Mouse (Mus musculus) cerebellum, adult 11-12 months (tissue): Measurements from ENCODE around the gene Prrx1.

Experiments used
- DNase-seq: peaks from one replicate; pipeline ENCODE4 v3.0.0; 2022

Prrx1 gene

DNA sequence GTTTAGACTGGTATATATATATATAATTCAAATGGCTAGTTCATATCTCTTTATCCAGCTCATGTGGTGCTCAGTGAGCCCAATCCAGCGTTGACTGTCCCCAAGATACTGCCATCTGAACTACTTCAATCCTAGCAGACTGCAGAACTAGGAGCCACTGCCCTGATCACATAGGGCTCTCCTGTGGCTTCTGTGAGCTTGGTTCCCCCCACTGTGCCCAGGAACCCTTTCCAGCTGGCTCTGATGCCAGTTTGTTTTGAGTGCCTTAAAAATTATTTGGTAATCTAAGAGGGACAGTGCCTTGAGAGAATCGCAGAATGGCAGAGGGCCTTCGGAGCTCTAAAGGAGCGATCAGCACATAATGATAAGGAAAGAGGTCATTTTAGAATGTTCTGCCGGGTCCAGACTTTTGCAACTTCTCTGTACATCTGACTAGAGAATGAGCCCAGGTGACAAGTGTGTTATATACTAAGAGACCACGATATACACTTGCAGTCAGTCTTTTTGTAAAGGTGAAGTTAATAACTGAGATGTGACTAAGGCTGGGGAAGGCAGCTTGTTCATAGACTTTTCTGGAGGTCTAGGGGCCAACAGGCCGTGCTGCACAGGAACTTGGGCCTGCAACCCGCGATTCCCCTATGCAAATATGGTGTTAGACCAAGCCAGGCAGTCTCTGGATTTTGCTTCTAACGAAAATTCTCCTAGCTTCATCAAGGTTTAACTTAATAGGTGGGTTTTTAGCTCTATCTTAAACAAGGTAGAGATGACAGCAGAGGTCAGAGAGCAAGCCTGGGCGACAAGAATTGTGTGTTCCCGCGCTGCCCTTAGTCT, 2.3 kb downstream of the Prrx1 start:
- DNase-seq, result no peak

DNA sequence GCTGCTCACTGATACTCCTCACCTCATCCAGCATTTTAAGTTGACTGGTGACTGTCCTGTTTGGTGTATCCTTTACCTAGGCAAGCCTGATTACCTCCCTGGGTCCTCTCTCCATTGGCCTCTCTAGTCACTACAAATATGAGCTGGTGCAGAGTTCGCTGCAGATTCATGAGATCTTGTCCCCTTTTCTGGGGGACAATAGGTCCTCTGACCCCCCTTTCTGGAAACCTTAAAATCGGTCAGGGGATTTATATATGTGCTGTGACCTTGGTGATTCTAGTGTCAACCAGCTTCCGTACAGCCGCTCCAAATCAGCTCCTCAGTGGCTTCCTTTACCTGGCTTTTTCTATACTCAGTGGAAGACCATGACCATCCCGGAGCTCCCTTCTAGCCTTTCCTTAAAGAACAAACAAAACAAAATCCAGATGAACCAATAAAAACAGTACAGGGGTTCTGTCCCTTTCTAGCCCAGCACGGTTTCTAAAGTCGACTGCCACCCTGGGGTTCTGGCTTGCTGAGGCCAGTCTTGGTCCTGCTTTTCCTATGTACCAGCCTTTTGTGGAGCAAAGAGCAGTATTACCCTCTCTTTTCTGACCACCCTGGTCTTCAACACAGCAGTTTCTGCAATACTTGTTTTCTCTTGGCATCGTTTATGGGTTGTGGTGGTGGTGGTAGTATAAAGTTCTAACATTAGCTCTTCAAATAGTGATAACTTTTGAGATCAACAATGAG, 3.3 kb downstream of the Prrx1 start:
- no peak for DNase-seq

DNA sequence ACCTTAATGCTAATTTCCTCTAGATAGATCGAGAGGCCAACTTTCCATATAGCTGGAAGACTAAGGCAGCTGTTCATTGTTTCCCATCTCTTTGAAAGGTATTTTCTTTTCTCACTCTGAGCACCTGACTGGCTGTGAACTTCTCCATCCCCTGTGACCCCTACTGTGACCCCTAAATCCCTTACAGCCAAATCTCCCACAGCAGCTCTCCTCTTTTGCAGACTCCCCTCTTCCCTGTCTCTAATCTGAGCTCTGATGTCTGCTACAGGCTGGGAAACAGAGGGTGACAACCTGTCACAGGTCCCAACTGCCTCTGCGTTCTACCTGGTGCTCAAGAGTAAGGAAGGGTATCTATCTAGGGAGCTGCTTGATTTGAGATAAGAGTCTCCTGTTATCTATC, 4.0 kb downstream of the Prrx1 start:
- DNase-seq, result no peak

DNA sequence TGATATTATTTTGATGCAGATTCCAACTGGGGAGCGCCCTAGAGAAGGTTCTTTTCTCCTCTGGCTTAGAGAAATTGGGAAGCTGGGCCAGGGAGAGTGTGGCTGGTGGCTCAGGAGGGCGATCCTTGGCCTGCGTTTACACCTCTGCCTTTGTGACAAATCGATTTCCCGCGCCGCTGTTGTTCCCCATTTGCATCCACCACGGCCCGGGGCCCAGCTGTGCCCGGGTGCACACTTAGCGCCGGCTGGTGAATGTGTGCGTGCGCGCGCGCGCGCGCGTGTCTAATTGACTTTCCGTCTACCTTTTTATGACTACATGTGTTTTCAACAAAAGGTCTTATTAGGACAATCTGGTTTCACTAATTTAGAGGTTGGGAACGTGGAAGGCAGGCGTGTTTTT, 4.9 kb downstream of the Prrx1 start:
- DNase-seq, result no peak

DNA sequence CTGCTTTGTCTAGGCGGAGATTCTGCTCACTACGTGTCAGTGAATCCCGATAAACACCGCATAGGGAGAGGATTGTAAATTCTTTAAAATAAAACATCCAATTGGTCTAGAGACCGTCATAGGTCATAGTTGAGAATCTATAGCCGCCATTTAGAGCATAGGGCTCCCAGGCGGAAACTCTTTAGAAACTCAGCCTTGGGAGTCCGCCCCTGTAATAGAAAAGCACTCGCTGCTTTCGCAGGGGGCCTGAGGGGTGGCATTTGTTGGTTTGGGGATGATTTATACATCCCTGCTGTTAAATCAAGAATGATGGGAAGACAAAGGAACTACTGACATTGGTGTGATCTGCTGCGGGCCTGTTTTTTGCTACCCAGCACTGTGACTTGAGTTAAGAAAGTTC, 5.8 kb downstream of the Prrx1 start:
- DNase-seq, result no peak

DNA sequence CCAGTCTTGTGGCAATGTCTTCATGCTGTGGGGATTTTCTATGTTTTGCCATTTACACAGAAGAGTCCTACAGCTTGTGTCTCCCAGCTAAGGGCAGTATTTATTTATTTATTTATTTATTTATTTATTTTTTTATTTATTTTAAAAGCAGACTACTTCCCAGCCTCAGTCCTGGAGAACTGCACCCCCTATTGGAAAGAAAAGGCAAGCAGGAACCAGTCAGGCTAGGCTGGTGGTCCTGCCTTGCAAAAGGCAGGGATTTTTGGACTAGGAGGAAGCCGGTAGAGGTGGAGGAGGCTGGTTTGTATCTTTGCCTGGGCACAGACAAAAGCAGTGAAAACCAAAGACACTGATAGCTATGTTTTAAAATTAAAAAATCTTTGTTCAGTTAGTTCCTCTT, 7.6 kb downstream of the Prrx1 start:
- no peak for DNase-seq

DNA sequence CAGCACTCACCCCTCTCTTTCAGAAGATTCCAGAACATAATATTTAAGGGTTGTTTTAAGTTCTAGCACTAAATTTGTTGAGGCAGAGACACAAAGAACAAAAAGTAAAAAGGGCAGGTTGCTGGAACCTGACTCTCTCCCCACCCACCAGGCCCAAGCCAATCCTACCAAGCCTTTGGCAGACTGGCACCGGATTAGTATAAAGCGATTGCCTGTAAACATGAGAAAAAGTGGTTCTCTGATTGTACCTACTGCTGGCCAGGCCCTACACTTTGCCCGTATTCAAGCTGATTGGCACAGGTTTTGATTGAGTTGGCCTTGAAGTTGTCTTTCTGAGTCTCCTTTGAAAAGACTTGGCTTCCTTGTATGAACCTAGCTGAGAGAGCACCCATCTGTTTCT, 8.7 kb downstream of the Prrx1 start:
- no peak for DNase-seq

DNA sequence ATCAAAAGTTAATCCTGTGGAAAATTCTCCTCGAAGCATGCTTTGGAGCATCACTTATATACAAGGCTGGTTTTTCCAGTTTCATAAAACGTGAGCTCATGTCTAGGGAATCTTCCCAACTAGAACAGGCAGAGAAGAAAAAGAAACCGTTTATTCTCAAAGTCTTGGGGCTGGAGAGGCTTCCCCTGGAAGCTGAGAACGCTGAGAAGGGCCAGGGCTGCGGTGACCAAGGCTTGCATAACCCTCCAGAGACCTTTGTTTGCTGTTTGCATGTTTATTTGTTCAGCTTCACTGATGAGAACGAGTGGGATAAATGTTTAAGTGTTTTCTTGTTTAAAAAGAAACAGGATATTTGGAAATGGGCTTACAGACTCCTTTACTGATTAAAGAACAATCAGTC, 11.2 kb downstream of the Prrx1 start:
- DNase-seq, result no peak

DNA sequence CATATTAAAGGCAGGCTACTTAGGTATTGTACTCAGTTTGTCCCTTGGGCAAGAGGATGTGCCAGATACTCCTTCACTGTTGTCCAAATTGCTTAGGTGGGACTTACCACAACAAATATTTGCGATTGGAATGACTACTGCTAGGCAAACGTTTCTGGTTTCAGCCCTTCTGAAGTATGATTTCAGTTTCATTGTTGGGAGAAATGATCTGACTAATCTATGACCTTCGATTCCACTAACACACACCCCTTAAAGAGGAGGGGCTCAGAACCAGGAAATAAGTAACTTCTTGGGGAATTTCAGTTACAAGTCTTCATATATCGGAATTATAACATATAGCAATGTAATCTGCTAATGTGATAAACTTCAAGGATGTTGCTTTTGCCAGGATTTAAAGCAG, 20.4 kb downstream of the Prrx1 start:
- no peak for DNase-seq

DNA sequence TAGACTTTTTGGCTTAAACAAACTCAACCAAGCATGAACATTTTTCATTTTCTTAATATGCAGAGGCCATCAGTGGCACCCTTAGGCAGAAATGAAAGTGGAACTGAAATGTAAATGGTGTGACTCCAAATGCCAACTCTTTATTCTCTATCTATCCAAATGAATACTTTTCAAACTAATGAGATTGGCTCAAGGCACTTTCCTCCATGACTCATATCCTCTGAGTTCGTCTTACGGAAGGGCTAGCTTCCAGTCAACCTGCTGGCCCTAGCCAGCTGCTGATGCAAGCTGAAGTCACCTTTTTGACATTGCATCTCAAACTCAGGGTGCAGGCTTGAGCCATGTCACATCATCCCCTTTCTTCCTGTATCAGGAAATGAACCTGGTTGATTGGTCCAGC, 21.6 kb downstream of the Prrx1 start:
- DNase-seq, result no peak

DNA sequence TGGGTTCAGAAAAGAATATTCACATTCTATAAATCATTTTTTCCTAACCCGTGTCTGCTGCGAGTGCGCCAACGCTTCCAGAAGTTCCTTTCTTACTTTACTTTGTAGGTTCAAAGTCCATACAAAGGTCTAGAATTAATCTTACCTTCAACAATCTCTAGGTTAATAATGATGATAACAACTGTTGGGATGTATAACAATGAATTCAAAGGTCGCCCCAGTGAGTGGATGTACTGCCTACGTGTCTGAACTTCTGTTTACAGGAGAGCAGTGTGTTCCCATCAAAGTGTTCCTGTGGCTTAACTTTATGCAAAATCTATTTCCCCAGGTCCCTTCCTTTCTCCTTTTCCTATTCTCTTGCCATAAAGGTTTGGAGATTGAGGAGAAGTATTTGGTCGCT, 24.4 kb downstream of the Prrx1 start:
- DNase-seq, result no peak

DNA sequence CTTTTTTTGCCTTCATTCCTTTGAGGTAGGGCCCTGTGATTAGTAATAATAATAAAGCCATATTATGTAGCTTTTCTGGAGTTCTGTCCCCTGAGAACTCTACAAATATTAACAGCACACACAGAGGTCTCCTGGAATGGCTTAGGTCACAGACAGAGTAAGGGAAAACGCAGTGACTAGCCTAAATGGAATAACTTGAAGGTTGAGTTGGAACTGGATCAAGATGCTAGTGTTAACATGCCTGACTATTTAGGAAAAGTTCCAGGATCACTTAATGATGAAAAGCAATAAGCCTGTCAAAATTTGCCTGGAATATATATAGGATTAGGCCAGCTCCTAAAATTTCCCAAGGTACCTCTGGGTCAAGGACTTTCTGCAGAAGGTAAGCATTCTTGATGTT, 28.0 kb downstream of the Prrx1 start:
- no peak for DNase-seq

DNA sequence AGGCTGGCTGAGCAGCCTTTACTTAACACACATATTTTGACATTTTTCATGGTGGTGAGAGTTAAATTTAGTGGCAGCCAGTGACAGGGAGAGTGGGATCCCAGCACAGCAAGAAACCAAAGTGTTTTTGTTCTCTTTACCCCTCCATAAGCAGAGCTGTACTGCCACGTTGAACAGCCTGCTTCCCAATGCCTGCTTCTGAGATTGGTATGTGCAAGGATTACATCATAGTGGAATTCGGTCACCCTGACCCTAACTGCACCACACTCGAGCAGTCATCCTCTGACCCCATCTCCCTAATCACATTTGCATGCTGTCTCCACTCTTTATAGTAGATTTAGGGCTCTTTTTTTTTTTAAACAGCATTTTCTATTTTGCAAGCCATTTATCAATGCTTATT, 28.4 kb downstream of the Prrx1 start:
- DNase-seq, result no peak

DNA sequence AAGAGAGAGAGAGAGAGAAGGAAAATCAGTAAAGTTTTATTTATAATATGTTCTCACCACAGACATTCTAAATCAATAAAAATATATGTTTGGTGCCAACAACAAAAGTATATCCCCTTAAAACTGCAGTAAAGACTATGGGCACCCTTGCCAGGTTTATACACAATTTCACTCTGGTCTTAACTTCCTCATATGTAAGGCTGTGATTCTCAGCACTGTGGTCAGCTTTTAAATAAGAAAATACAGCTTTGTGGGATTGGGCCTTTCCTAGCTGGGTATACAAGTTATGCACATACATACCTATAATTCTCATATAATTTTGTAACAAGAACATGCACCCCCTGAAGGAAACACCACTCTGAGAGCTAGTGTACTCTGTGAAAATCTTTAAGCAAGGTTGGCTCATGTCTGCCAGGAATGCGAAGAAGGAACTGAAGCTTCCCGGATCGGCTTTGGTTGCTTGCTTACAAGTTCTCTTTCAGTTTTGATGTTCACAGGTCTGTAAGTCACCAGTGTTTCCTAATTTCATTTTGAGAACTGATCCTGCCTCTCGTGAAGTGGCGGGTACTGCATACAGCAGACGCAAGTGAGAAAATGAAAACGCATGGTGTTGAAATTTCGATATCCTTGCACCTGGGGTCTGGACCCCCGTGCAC, 29.4 kb downstream of the Prrx1 start:
- no peak for DNase-seq

DNA sequence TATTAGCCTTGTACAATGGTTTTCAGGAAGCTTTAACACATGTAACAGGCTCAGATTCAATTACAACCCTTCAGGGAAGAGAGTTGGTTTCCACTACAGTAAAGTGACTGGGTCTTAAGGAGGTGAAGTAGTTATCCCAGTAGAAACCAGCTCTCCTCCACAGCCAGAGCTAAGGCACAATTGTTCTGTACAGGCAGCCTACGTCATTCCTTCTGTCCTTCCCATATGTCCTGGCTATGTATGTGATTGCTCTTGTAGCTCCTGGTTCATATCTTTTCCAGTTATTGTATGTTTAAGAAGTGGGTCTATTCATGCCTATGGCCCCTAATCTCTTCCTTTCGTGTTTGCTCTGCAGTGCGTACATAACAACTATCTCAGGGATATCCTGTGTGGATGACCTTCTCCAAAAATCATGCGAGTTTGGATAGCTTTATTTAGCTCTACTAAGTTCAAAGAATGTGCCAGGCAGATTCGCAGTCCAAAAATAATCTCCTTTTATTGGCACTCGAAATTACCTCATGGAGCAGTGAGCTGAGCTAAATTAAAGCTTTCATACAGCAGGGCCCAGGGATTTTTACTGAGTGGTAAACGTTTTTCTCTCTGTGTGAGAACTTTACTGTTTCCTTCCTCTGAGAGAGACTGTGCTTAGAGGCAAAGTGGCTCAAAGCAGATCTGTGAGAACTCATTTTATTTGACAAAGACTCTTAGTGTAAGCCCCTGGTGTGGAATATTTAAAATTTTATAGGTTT, 31.9 kb downstream of the Prrx1 start:
- no peak for DNase-seq

DNA sequence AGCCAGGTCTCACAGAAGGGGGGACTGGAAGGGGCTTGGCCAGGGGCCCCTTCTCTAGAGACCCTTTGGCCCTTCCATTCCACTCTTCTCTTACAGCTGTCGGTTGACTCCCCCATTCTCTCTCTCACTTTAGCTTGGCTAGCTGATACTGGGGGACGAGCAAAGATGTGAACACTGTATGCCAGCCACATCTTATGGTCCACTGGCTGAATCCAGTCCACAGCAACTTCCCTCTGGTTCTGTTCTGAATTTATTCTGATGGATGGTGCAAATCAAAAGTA, 32.7 kb downstream of the Prrx1 start:
- DNase-seq, result no peak

DNA sequence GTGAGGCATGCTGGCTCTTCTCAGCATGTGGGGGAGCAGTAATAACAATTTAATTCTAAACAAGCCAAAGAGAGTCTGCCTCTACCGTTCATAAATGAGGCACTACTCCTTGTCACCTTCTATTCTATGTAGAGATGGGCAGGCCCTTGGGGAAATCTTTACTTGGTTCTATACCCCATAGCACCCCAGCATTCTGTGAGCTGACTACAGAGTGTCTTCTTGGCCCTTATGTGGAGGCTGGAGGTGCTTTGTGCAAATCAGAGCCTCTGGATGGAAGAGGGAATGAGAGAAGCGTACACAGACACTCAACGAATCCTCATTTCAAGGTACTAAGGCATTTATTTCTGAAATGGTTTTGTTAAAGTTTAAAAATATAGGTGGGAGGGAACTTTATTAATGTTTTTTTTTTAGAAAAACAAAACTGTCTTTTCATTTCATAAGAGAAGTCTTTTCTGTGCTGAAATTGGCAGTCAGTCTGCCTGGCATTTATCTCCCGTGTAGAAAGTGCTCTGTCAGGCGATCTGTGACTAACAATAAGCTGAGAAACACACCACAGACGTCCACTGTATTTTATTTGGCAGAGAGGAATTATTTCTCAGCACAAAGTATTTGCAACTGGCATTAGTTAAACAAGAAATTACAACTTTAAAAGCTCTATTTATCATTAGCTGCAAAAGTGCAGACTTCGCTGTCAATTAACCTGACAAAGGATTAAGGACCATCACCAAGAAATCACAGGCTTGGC, 33.2 kb downstream of the Prrx1 start:
- DNase-seq, result no peak

DNA sequence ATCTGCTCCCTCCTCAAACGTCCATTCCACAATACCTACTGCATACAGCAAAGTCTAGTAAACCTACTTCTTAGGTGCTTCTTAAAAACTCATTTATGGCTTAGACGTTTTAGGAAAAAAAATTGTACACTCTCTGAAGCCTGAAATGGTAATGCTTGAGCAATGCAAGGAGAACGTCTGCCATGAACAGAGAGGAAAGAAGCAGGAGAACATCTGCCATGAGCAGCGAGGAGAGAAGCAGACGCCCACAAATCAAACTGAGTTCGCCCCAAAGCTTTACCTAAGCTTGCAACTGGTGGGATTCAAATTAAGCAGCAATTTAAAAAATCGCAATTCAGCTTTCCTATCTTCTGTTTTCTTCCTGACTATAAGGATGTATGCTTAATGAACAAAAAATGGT, 36.4 kb downstream of the Prrx1 start:
- no peak for DNase-seq

DNA sequence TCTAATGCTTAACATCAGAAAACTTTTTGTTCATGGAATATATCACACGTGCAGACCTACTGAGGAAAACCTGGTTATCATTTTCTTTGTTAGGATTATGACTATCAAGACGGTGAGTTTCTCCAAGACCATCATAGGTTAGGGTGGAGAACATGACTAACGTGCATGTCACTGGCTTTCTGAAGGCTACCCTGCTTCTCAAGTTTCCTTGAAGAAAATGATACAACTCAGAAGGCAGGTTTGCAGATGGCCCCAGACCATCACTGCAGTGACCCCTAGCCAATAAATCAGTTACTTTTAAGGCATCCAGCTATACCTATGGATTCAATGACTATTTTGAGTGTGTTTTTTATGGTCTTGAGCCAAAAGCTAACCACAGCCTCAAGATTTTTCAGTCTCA, 38.6 kb downstream of the Prrx1 start:
- DNase-seq, result no peak

DNA sequence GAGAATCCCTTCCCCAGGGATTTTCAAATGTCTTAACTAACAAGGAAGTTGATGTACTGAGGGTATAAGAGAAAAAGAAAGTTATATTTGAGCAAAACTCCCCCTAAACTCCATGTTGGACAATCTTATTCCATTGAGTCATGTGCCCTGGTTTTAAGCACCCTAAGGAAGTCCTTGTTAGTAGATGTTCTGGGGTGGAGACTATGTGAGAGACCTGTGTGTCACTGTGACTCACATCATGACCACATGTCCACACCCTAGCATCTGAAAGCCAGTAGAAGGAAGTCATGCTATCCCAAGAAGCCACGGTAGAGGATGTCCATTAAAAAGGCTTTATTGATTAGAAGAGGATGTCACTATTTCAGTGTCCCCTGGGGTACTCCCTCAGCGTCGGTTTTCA, 40.4 kb downstream of the Prrx1 start:
- DNase-seq, result no peak

DNA sequence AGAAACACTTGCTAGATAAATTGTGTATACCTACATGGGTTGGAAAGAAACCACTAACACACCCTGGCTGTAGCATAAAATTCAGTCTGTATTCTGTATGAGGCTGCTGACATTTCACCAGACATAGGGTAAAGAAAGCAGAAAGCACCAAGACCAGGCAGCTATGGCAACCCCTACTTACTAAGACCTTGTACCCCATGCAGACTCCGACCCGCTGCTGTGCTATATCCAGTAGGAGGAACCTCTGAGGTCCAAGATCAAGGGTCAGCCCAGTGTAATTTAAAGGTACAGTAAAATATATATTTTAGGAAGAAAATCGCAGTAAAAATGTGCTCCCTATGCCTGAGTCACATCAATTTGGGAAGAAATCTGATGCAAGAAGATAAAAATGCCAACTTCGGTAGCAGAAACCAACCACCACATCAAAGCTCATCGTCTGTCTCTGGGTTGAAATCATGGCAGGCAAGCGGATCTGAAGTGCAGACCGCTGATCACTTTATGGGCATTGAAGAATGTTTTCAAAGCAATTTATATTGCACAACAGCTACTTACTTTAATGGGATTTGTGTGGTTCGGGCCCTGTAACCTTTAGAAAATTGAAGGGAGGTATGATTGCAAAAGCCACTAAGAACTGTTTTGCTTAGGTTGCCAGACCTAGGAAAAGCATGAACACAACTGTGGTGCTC, 46.5 kb downstream of the Prrx1 start:
- no peak for DNase-seq

DNA sequence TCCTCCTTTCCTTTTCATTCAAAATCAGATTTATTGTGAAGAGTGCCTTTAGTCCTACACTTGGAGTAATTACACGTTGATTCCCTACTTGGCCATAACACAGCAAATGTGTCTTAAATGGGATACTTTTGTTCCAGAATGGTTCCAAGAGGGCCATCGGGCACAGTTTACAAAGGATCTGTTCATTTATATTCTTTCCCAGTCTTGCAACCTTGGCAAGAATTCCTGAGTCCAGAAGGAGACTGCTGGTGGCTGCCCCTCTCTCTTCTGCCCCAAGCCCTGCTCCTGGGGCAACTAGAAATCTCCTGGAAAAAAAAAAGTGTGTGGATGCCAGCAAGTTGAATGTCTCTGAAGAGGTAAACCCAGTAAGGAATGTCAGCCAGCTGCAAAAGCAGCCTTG, 56.2 kb downstream of the Prrx1 start:
- DNase-seq, result peak; percentile 1
